Mouse (Mus musculus): Measurements from ENCODE around the gene N4bp3. TPM values are rescaled to one million over a fixed set of nuclear protein-coding genes. Genes with fewer than 3 reads are reported as not detected.

The N4bp3 gene
- polyA plus RNA-seq, 1 experiment: 11.8 TPM

GRCm38 (mm10) chr11:51629651-51630314, 20.9 kb downstream of the N4bp3 start:
- no peak for DNase-seq

GRCm38 (mm10) chr11:51627907-51628306, 22.7 kb downstream of the N4bp3 start:
- no peaks in the 10 kb centered on the region for H3K27me3 ChIP-seq (replicated peaks; ENCODE audit: control insufficient read depth, insufficient read depth, low read length)
- peaks cover 21% of the 10 kb centered on the region for H3K4me1 ChIP-seq (ENCODE audit: control insufficient read depth, insufficient read depth, low read length)
- WGBS: 85% methylated on average over 8 of the region's 8 CpGs
- TF ChIP-seq POLR2A (IDR thresholded peaks at IDR 0.05; ENCODE audit: low read depth, low read length): no peak
- no peak for TF ChIP-seq CTCF (conservative IDR thresholded peaks at IDR 0.05; ENCODE audit: insufficient read depth, insufficient read length, low read depth, low read length)
- peaks cover 6% of the 10 kb centered on the region; the same call in 1 of the 2 replicates for H3K36me3 ChIP-seq (ENCODE audit: control insufficient read depth, insufficient read depth, low read length)
- no peak overlapping the region for H3K27ac ChIP-seq (ENCODE audit: insufficient read depth, low read depth, low read length)
- H3K4me3 ChIP-seq (ENCODE audit: insufficient read depth, low read depth, low read length): no peak overlapping the region
- DNase-seq: no peak

More at GRCm38 (mm10) chr11:51629651-51630314, 20.9 kb downstream of the N4bp3 start:
- no peak for TF ChIP-seq CTCF (conservative IDR thresholded peaks at IDR 0.05; ENCODE audit: insufficient read depth, insufficient read length, low read depth, low read length)
- no peak for TF ChIP-seq POLR2A (IDR thresholded peaks at IDR 0.05; ENCODE audit: low read depth, low read length)
- no peak overlapping the region for H3K4me3 ChIP-seq (ENCODE audit: insufficient read depth, low read depth, low read length)
- H3K4me1 ChIP-seq (ENCODE audit: control insufficient read depth, insufficient read depth, low read length): peaks cover 28% of the 10 kb centered on the region
- H3K36me3 ChIP-seq (ENCODE audit: control insufficient read depth, insufficient read depth, low read length): peaks cover 6% of the 10 kb centered on the region; the same call in 1 of the 2 replicates
- H3K27ac ChIP-seq (ENCODE audit: insufficient read depth, low read depth, low read length): no peak overlapping the region
- H3K27me3 ChIP-seq (replicated peaks; ENCODE audit: control insufficient read depth, insufficient read depth, low read length): no peaks in the 10 kb centered on the region
- 77% methylated on average over 15 of the region's 15 CpGs for WGBS

- Histone ChIP-seq H3K27me3 (replicated peaks; ENCODE audit: control insufficient read depth, insufficient read depth, low read length) (no peaks in the 10 kb centered on the region), H3K36me3 (ENCODE audit: control insufficient read depth, insufficient read depth, low read length) (peaks cover 6% of the 10 kb centered on the region; the same call in 1 of the 2 replicates), H3K4me1 (ENCODE audit: control insufficient read depth, insufficient read depth, low read length) (peaks cover 16% of the 10 kb centered on the region), H3K4me3 (ENCODE audit: insufficient read depth, low read depth, low read length) (no peak overlapping the region), H3K27ac (ENCODE audit: insufficient read depth, low read depth, low read length) (no peak overlapping the region)
- no peak for DNase-seq
- 94% methylated on average over 9 of the region's 9 CpGs for WGBS
- TF ChIP-seq CTCF (conservative IDR thresholded peaks at IDR 0.05; ENCODE audit: insufficient read depth, insufficient read length, low read depth, low read length) (no peak), POLR2A (IDR thresholded peaks at IDR 0.05; ENCODE audit: low read depth, low read length) (no peak)
Measured at GRCm38 (mm10) chr11:51627425-51627824, 23.2 kb downstream of the N4bp3 start.

- H3K4me3 ChIP-seq (ENCODE audit: insufficient read depth, low read depth, low read length): no peak overlapping the region
- no peak overlapping the region for H3K27ac ChIP-seq (ENCODE audit: insufficient read depth, low read depth, low read length)
- no peak for DNase-seq
- TF ChIP-seq POLR2A (IDR thresholded peaks at IDR 0.05; ENCODE audit: low read depth, low read length): no peak
- 82% methylated on average over 5 of the region's 5 CpGs for WGBS
- H3K36me3 ChIP-seq (ENCODE audit: control insufficient read depth, insufficient read depth, low read length): peaks cover 6% of the 10 kb centered on the region; the same call in 1 of the 2 replicates
- H3K4me1 ChIP-seq (ENCODE audit: control insufficient read depth, insufficient read depth, low read length): no peaks in the 10 kb centered on the region; the same call in 1 of the 2 replicates
- no peaks in the 10 kb centered on the region for H3K27me3 ChIP-seq (replicated peaks; ENCODE audit: control insufficient read depth, insufficient read depth, low read length)
Measured at GRCm38 (mm10) chr11:51625187-51625820, 25.3 kb downstream of the N4bp3 start.

- DNase-seq: peak; percentile 33
- 76% methylated on average over 7 of the region's 7 CpGs for WGBS
- H3K27me3 ChIP-seq (replicated peaks; ENCODE audit: control insufficient read depth, insufficient read depth, low read length): no peaks in the 10 kb centered on the region
Measured at GRCm38 (mm10) chr11:51622971-51623491, 27.6 kb downstream of the N4bp3 start.

GRCm38 (mm10) chr11:51621776-51622175, 28.9 kb downstream of the N4bp3 start:
- Histone ChIP-seq H3K27me3 (replicated peaks; ENCODE audit: control insufficient read depth, insufficient read depth, low read length) (no peaks in the 10 kb centered on the region), H3K4me3 (ENCODE audit: insufficient read depth, low read depth, low read length) (no peak overlapping the region), H3K4me1 (ENCODE audit: control insufficient read depth, insufficient read depth, low read length) (no peaks in the 10 kb centered on the region; the same call in 1 of the 2 replicates), H3K36me3 (ENCODE audit: control insufficient read depth, insufficient read depth, low read length) (peaks cover 3% of the 10 kb centered on the region; the same call in 1 of the 2 replicates), H3K27ac (ENCODE audit: insufficient read depth, low read depth, low read length) (peak overlapping the region; percentile 73)
- peak; percentile 64 for DNase-seq
- no peak for TF ChIP-seq CTCF (conservative IDR thresholded peaks at IDR 0.05; ENCODE audit: insufficient read depth, insufficient read length, low read depth, low read length)
- TF ChIP-seq POLR2A (IDR thresholded peaks at IDR 0.05; ENCODE audit: low read depth, low read length): no peak
- WGBS: 78% methylated on average over 2 of the region's 2 CpGs

More at GRCm38 (mm10) chr11:51622971-51623491, 27.6 kb downstream of the N4bp3 start:
- Histone ChIP-seq H3K36me3 (ENCODE audit: control insufficient read depth, insufficient read depth, low read length) (peaks cover 3% of the 10 kb centered on the region; the same call in 1 of the 2 replicates), H3K27ac (ENCODE audit: insufficient read depth, low read depth, low read length) (no peak overlapping the region), H3K4me3 (ENCODE audit: insufficient read depth, low read depth, low read length) (no peak overlapping the region), H3K4me1 (ENCODE audit: control insufficient read depth, insufficient read depth, low read length) (no peaks in the 10 kb centered on the region; the same call in 1 of the 2 replicates)
- no peak for TF ChIP-seq POLR2A (IDR thresholded peaks at IDR 0.05; ENCODE audit: low read depth, low read length)
- TF ChIP-seq CTCF (conservative IDR thresholded peaks at IDR 0.05; ENCODE audit: insufficient read depth, insufficient read length, low read depth, low read length): no peak

GRCm38 (mm10) chr11:51620084-51620483, 30.6 kb downstream of the N4bp3 start:
- Histone ChIP-seq H3K4me1 (ENCODE audit: control insufficient read depth, insufficient read depth, low read length) (peaks cover 4% of the 10 kb centered on the region; the same call in 1 of the 2 replicates), H3K27ac (ENCODE audit: insufficient read depth, low read depth, low read length) (no peak overlapping the region), H3K36me3 (ENCODE audit: control insufficient read depth, insufficient read depth, low read length) (no peaks in the 10 kb centered on the region; the same call in 1 of the 2 replicates), H3K27me3 (replicated peaks; ENCODE audit: control insufficient read depth, insufficient read depth, low read length) (no peaks in the 10 kb centered on the region), H3K4me3 (ENCODE audit: insufficient read depth, low read depth, low read length) (peak overlapping the region; percentile 86)
- DNase-seq: no peak
- under 1% methylated on average over 11 of the region's 11 CpGs for WGBS
- TF ChIP-seq CTCF (conservative IDR thresholded peaks at IDR 0.05; ENCODE audit: insufficient read depth, insufficient read length, low read depth, low read length): no peak
- TF ChIP-seq POLR2A (IDR thresholded peaks at IDR 0.05; ENCODE audit: low read depth, low read length): no peak

Measured in kidney, adult 2 months (tissue).